Mouse (Mus musculus) lung, adult 2 months (tissue): Measurements from ENCODE around the gene Klc4. TPM values are rescaled to one million over a fixed set of nuclear protein-coding genes. Genes with fewer than 3 reads are reported as not detected.

ENCODE experiments used
- DNase-seq: peaks from one replicate; pipeline ENCODE4 v3.0.0; 2022
- H3K4me1 ChIP-seq: fragments of 200-500 bp; 2 replicates; pipeline ENCODE4 v1.6.1; 2011; ENCODE audit warnings: low read length; ENCODE audit not compliant: control insufficient read depth, insufficient read depth
- H3K4me3 ChIP-seq: fragments of 200-500 bp; replicated peaks from 2 replicates; pipeline ENCODE3; 2011; ENCODE audit warnings: low read depth, mild to moderate bottlenecking, control low read depth, low read length; ENCODE audit errors: extremely low read depth
- CTCF ChIP-seq: fragments of 200-500 bp; IDR thresholded peaks from 2 replicates; pipeline ENCODE4 v1.5.1; 2011; ENCODE audit warnings: mild to moderate bottlenecking, low read length, control low read depth; ENCODE audit not compliant: insufficient read depth
- POLR2A ChIP-seq: fragments of 200-500 bp; IDR thresholded peaks from 2 replicates; pipeline ENCODE4 v1.6.1; 2011; ENCODE audit warnings: low read depth, mild to moderate bottlenecking, control low read depth, low read length, borderline replicate concordance; ENCODE audit errors: extremely low read depth
- WGBS: fragments of 180-500 bp; shearing (Covaris S2); methylation state at CpG from one replicate; pipeline ENCODE4 v1.1.7; 2018; 5-methylcytosine and 5-hydroxymethylcytosine counted together
- polyA plus RNA-seq: library from polyadenylated mRNA; depleted of rRNA; stranded (reverse); fragments of >200 nt; gene quantifications from 2 replicates; pipeline ENCODE4 v1.2.3, GENCODE M21; 2012

The Klc4 gene
- polyA plus RNA-seq, 1 experiment: 22.6 TPM

- no peak for TF ChIP-seq POLR2A
- TF ChIP-seq CTCF: no peak
- WGBS: 85% methylated on average over 12 of the region's 12 CpGs
Observed at GRCm38 (mm10) chr17:46644152-46644805, 1.5 kb downstream of the Klc4 start.

GRCm38 (mm10) chr17:46642060-46642459, 3.8 kb downstream of the Klc4 start:
- TF ChIP-seq CTCF: no peak
- no peak for TF ChIP-seq POLR2A
- WGBS: 88% methylated on average over 17 of the region's 17 CpGs
- H3K4me1 ChIP-seq: peaks cover 11% of the 10 kb centered on the region
- H3K4me3 ChIP-seq: no peak overlapping the region
- DNase-seq: no peak

More at GRCm38 (mm10) chr17:46644152-46644805, 1.5 kb downstream of the Klc4 start:
- Histone ChIP-seq H3K4me1 (peaks cover 8% of the 10 kb centered on the region), H3K4me3 (no peak overlapping the region)
- no peak for DNase-seq

- WGBS: 78% methylated on average over 9 of the region's 9 CpGs
- DNase-seq: no peak
- no peak for TF ChIP-seq CTCF
- no peak for TF ChIP-seq POLR2A
- Histone ChIP-seq H3K4me1 (peaks cover 9% of the 10 kb centered on the region), H3K4me3 (no peak overlapping the region)
Observed at GRCm38 (mm10) chr17:46639929-46640328, 5.9 kb downstream of the Klc4 start.

- TF ChIP-seq POLR2A (no peak), CTCF (peak; percentile 23)
- WGBS: 22% methylated on average over 15 of the region's 15 CpGs
- DNase-seq: no peak
- H3K4me1 ChIP-seq: peaks cover 3% of the 10 kb centered on the region; the same call in 1 of the 2 replicates
- no peak overlapping the region for H3K4me3 ChIP-seq
Observed at GRCm38 (mm10) chr17:46636831-46637523, 8.8 kb downstream of the Klc4 start.

- H3K4me1 ChIP-seq: 0 out of 2 replicates have a peak, but pooled peaks cover 2% of the 10 kb centered on the region
- TF ChIP-seq POLR2A (peak; percentile 48; the same call in 1 of the 2 replicates), CTCF (no peak)
- DNase-seq: no peak
- 26% methylated on average over 12 of the region's 12 CpGs for WGBS
- peak overlapping the region; percentile 85 for H3K4me3 ChIP-seq
Observed at GRCm38 (mm10) chr17:46629685-46630441, 16.0 kb downstream of the Klc4 start.

- TF ChIP-seq POLR2A (no peak), CTCF (no peak)
- peak; percentile 67 for DNase-seq
- WGBS: 1% methylated on average over 60 of the region's 90 CpGs
- H3K4me3 ChIP-seq: peak within 1 kb of the TSS; percentile 85
- peaks cover 7% of the 10 kb centered on the region for H3K4me1 ChIP-seq
Observed at GRCm38 (mm10) chr17:46628791-46629684, 16.8 kb downstream of the Klc4 start, which contains the start of gene Ptk7. Ptk7 (minus strand) TSS chr17:46629504.

GRCm38 (mm10) chr17:46628471-46628790, 17.4 kb downstream of the Klc4 start:
- TF ChIP-seq POLR2A: no peak
- no peak for TF ChIP-seq CTCF
- 2% methylated on average over 13 of the region's 13 CpGs for WGBS
- H3K4me1 ChIP-seq: peaks cover 9% of the 10 kb centered on the region
- DNase-seq: no peak
- peak overlapping the region; percentile 85 for H3K4me3 ChIP-seq

- no peak for DNase-seq
- TF ChIP-seq CTCF: no peak
- TF ChIP-seq POLR2A: peak; percentile 19; the same call in 1 of the 2 replicates
- WGBS: 57% methylated on average over 6 of the region's 6 CpGs
- Histone ChIP-seq H3K4me3 (no peak overlapping the region), H3K4me1 (peaks cover 9% of the 10 kb centered on the region)
Observed at GRCm38 (mm10) chr17:46627409-46627808, 18.4 kb downstream of the Klc4 start.

GRCm38 (mm10) chr17:46624598-46624997, 21.2 kb downstream of the Klc4 start:
- Histone ChIP-seq H3K4me1 (peaks cover 15% of the 10 kb centered on the region), H3K4me3 (no peak overlapping the region)
- WGBS: 48% methylated on average over 12 of the region's 12 CpGs
- TF ChIP-seq CTCF (no peak), POLR2A (no peak)
- DNase-seq: no peak
